Mouse (Mus musculus) layer of hippocampus, adult 9-11 months (tissue): ENCODE data around the gene Vmn1r208.
"Not testable (repeated sequence)": the region's sequence is repeated elsewhere in the genome, so short reads cannot be mapped to it uniquely, and the experiment has no call there.

Experiments used
- DNase-seq: peaks from one replicate; pipeline ENCODE4 v3.0.0; 2022

The Vmn1r208 gene

DNA sequence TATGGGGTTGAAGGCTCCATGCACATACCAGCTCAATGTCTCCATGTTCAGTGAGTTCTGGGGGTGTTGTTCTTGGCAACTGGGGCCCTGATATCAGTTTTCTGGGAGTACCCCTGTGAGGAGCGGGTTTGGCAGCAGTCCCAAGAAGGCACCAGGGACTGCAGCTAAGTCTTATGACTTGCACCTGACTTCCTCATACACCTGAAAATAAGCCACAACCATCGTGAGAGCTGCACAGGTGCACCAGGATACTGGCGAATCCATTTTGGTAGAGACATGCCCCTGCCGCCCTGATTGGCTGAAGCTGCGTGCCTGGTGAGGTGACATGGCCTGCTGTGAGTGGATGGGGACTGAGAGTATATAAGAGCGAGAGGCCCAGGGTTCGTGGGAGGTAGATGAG is at the start of gene Vmn1r208:
Gene Vmn1r208, minus strand, starts transcription at position 101 of the 400 bp plus-strand sequence.
- not testable (repeated sequence) for DNase-seq

DNA sequence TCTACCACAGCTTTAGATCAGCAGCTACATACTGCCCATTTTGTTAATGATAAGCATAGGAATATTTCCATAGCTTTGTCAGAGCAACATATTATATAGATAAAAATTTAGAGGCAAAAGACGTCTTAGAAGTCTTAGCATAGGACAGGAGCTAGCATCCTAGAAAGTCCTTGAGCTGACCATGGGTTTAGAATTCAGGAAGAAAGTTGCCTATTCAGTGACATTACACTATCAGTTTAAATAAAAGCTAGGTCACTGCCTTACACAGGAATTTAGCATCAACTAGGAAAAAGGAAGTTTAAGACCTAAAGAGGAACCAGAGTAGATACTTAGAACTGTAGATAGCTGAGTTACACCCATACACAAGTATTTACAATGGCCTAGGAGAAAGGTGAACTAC is 44.4 kb upstream of the Vmn1r208 start:
- not testable (repeated sequence) for DNase-seq

GRCm38 (mm10) chr13:22809582-22809981 is 32.4 kb upstream of the Vmn1r208 start, which contains the start of gene Vmn1r209:
Vmn1r209 (minus strand) TSS chr13:22809682.
- DNase-seq: not testable (repeated sequence)

GRCm38 (mm10) chr13:22788096-22788495 is 10.9 kb upstream of the Vmn1r208 start:
- DNase-seq: not testable (repeated sequence)

GRCm38 (mm10) chr13:22784159-22784558 is 7.0 kb upstream of the Vmn1r208 start:
- not testable (repeated sequence) for DNase-seq

GRCm38 (mm10) chr13:22771592-22771991 is 5.6 kb downstream of the Vmn1r208 start:
- DNase-seq: not testable (repeated sequence)

DNA sequence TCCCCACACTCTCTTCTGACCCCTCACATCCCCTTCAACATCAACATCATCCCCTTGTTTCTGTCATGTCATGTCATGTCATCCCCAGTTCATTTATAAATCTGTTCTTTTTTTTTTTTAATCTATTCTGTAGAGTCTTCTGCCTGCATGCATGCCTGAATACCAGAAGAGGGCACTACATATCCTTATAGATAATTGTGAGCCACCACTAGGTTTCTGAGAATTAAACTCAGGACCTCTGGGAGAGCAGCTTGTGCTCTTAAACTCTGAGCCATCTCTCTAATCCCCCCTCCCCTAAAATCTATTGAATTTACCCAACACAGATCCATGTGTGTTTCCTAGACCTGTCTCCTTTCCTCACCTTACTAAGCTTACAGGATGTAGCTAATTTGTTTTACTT is 29.7 kb downstream of the Vmn1r208 start:
- DNase-seq: no peak

DNA sequence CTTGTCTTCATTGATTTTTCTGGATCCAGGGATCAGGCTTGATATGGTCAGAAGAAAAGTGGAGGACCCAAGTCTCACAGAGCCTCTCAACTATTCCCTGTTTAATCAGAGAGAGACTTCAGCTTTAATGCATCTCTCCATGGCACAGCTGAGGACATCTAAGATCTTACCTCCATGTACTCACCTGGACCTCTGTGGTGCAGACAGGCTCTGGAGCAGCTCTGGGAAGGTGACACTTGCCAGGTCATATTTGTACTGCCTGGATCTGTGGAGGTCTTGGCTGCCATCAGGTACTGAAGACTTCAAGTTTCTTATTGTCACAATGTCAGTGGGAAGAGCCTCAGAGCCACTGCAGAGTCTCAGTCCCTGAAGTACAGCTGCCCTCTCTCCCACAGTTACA is 47.7 kb downstream of the Vmn1r208 start, which contains the start of gene Vmn1r207-ps:
Gene Vmn1r207-ps, minus strand, starts transcription at position 101 of the 400 bp plus-strand sequence.
- DNase-seq: not testable (repeated sequence)
